Mouse (Mus musculus) CH12.LX (cell line): Measurements from ENCODE around the gene Armcx2.

Experiments used
- CHD1 ChIP-seq: IDR thresholded peaks from 2 replicates; pipeline ENCODE4 v1.6.1; 2012; ENCODE audit warnings: low read depth, low read length, improper control_type of control experiment, inconsistent platforms
- CTCF ChIP-seq, 2 experiments: IDR thresholded peaks in 1 of 2; conservative IDR thresholded peaks in 1 of 2; 2 replicates each; pipeline ENCODE4 v1.5.1; 2011 to 2012; ENCODE audit warnings: low read depth in 2 of 2, low read length in 2 of 2, improper control_type of control experiment in 1 of 2, inconsistent platforms in 1 of 2, mild to moderate bottlenecking in 1 of 2, moderate library complexity in 1 of 2
- ETS1 ChIP-seq: conservative IDR thresholded peaks from 2 replicates; pipeline ENCODE4 v1.6.1; 2012; ENCODE audit warnings: low read depth, mild to moderate bottlenecking, inconsistent platforms, low read length, improper control_type of control experiment, moderate library complexity
- MAX ChIP-seq: IDR thresholded peaks from 2 replicates; pipeline ENCODE4 v1.6.1; 2011; ENCODE audit warnings: low read length, improper control_type of control experiment
- MEF2A ChIP-seq: IDR thresholded peaks from 2 replicates; pipeline ENCODE4 v1.6.1; 2014; ENCODE audit warnings: low read depth, mild to moderate bottlenecking, inconsistent platforms, low read length, improper control_type of control experiment, borderline replicate concordance
- MXI1 ChIP-seq: IDR thresholded peaks from 2 replicates; pipeline ENCODE4 v1.6.1; 2011; ENCODE audit warnings: mild to moderate bottlenecking, low read depth, low read length, improper control_type of control experiment
- ZMIZ1 ChIP-seq: IDR thresholded peaks from 2 replicates; pipeline ENCODE4 v1.6.1; 2012; ENCODE audit warnings: low read depth, mild to moderate bottlenecking, inconsistent platforms, low read length, improper control_type of control experiment

DNA sequence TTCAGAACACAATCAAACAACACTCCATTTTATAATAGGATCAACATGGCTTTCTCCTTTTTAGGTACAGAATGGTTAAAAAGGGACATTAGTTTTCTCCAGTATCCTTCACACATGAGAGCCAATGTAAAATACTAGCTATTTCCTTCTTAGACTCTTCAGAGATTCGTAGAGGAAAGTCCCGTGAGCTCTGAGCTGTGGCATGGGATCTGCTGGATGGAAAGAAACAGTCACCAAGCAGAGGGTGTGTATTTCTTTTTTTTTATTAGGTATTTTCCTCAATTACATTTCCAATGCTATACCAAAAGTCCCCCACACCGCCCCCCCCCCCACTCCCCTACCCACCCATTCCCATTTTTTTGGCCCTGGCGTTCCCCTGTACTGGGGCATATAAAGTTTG is 40.6 kb upstream of the Armcx2 start:
- TF ChIP-seq CTCF (conservative IDR thresholded peaks at IDR 0.05 in 1 of 2, IDR thresholded peaks at IDR 0.05 in 1 of 2; ENCODE audit: low read depth in 2 of 2, low read length in 2 of 2) (no peak), CHD1 (no peak), ZMIZ1 (no peak), MAX (no peak), MEF2A (no peak), ETS1 (peak; percentile 22; the same call in 1 of the 2 replicates), MXI1 (no peak)
